Mouse (Mus musculus) neural tube, embryonic 13.5 days (tissue): ENCODE data around the gene Zfp36l1. TPM values are rescaled to one million over a fixed set of nuclear protein-coding genes. Genes with fewer than 3 reads are reported as not detected.

Experiments used
- ATAC-seq: fragments of 200-750 bp; cut with Nextera tagmentation; 2 replicates; pipeline ENCODE4 v1.8.0; 2017; ENCODE audit warnings: low read depth, mild to moderate bottlenecking, moderate TSS enrichment, moderate library complexity
- H3K27ac ChIP-seq: fragments of 300-500 bp; sonication (generic); replicated peaks from 2 replicates; pipeline ENCODE4 v1.5.1; 2015; ENCODE audit warnings: moderate library complexity, mild to moderate bottlenecking, inconsistent platforms
- H3K27me3 ChIP-seq: fragments of 300-500 bp; sonication (generic); 2 replicates; pipeline ENCODE4 v1.6.1; 2015; ENCODE audit warnings: mild to moderate bottlenecking, inconsistent platforms
- H3K36me3 ChIP-seq: fragments of 300-500 bp; sonication (generic); 2 replicates; pipeline ENCODE4 v1.6.1; 2015; ENCODE audit warnings: mild to moderate bottlenecking, inconsistent platforms
- H3K4me1 ChIP-seq: fragments of 300-500 bp; sonication (generic); replicated peaks from 2 replicates; pipeline ENCODE4 v1.6.1; 2015; ENCODE audit warnings: inconsistent platforms
- H3K4me2 ChIP-seq: fragments of 300-500 bp; sonication (generic); 2 replicates; pipeline ENCODE4 v1.6.1; 2015; ENCODE audit warnings: inconsistent platforms, mild to moderate bottlenecking, moderate library complexity
- H3K4me3 ChIP-seq: fragments of 300-500 bp; sonication (generic); 2 replicates; pipeline ENCODE4 v1.5.1; 2015; ENCODE audit warnings: mild to moderate bottlenecking, inconsistent platforms
- H3K9ac ChIP-seq: fragments of 300-500 bp; sonication (generic); 2 replicates; pipeline ENCODE4 v1.6.1; 2015; ENCODE audit warnings: moderate library complexity, mild to moderate bottlenecking, inconsistent platforms
- H3K9me3 ChIP-seq: fragments of 300-500 bp; sonication (generic); 2 replicates; pipeline ENCODE4 v1.6.1; 2016; ENCODE audit warnings: inconsistent platforms
- WGBS: fragments of 180-500 bp; shearing (Covaris S2); methylation state at CpG from one replicate; pipeline ENCODE4 v1.1.7; 2015; 5-methylcytosine and 5-hydroxymethylcytosine counted together
- polyA plus RNA-seq: library from polyadenylated mRNA; unstranded; fragments of >200 nt; fragmentation: Nextera tagmentation; extraction: Ambion mirVana; gene quantifications from 2 replicates; pipeline ENCODE4 v1.2.1, GENCODE M21; 2015

Gene Zfp36l1
- polyA plus RNA-seq, 1 experiment from 2014 or later, result 49.6 TPM

DNA sequence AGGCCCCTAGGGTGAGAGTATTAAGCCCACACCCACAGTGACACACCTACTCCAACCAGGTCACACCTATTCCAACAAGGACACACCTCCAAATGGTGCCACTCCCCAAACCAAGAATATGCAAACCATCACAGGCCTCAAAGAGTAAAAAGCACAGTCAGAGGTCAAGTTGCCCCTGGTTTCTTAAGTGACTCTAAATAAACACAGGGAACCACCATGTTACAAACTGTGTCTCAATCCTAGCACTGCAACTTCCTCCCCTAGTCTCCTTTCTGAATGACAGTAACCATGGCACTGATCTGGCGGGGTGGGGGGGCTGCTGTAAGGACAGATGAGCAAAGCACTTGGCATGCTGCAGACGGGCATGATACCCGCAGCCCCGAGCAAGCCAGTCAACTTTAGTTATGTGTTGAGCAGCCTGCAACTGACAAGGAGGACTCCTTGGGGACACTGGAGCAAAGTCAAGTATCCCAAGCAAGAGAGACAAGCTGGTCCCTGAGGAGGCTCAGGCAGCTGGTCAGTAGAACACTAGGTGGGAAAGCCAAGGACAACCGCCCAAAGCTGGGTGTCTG is 14.5 kb upstream of the Zfp36l1 start:
- Histone ChIP-seq H3K4me2 (no peak overlapping the region), H3K9me3 (no peaks in the 10 kb centered on the region), H3K36me3 (0 out of 2 replicates have a peak, but pooled peaks cover 6% of the 10 kb centered on the region), H3K4me1 (peaks cover 50% of the 10 kb centered on the region), H3K27ac (no peak overlapping the region), H3K27me3 (no peaks in the 10 kb centered on the region), H3K4me3 (no peak overlapping the region), H3K9ac (no peak overlapping the region)
- WGBS, result 87% methylated on average over 5 of the region's 5 CpGs
- ATAC-seq, result no peak

DNA sequence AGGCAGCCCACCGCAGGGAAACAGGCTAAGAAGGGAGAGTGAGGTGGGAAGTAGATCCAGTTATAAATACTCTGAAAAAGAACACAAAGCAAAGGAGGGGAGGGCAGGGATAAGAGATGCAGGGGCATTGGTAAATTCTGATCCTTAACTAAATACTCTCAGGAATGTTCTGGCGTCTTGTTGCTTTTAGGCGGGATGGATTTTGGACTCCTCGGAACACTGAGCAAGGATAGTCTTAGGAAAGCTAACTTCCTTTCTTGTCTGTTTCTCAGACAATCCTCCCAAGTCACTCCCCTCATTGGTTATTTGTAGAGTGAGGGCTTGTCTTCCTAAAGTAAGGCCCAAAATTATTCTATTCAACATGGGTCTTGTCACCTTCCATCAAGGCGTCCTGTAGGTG is 12.5 kb upstream of the Zfp36l1 start:
- no peak overlapping the region for H3K4me3 ChIP-seq
- no peak overlapping the region for H3K27ac ChIP-seq
- H3K4me2 ChIP-seq, result no peak overlapping the region
- no peaks in the 10 kb centered on the region for H3K27me3 ChIP-seq
- ATAC-seq, result no peak
- H3K9ac ChIP-seq, result no peak overlapping the region
- no peaks in the 10 kb centered on the region for H3K9me3 ChIP-seq
- peaks cover 31% of the 10 kb centered on the region for H3K4me1 ChIP-seq
- 95% methylated on average over 5 of the region's 5 CpGs for WGBS
- peaks cover 12% of the 10 kb centered on the region for H3K36me3 ChIP-seq

GRCm38 (mm10) chr12:80124756-80125155 is 11.9 kb upstream of the Zfp36l1 start:
- ATAC-seq, result no peak
- WGBS, result 79% methylated on average over 3 of the region's 3 CpGs

DNA sequence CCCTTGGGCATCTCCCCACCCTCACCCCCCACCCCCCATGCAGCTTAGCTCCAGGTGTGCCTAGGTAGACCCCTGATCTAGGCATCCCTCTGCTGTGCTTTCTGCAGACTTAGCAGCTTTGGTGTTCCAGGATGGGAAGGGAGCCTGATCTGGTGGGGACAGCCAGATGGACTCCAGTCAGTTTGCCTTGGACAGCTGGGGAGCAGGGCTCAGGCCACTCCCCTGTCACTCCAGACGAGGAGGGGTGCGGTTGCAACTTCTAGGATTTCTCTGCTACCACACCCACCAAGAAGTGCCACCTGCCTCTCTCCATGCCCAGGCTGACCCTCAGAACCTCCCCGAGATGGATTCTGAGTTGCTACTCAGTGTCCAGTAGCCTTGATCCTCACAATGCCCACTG is 11.4 kb upstream of the Zfp36l1 start:
- no peak overlapping the region for H3K4me2 ChIP-seq
- H3K9me3 ChIP-seq, result no peaks in the 10 kb centered on the region
- peaks cover 16% of the 10 kb centered on the region for H3K36me3 ChIP-seq
- WGBS, result 86% methylated on average over 3 of the region's 3 CpGs
- no peaks in the 10 kb centered on the region for H3K27me3 ChIP-seq
- H3K27ac ChIP-seq, result no peak overlapping the region
- no peak overlapping the region for H3K4me3 ChIP-seq
- no peak overlapping the region for H3K9ac ChIP-seq
- no peak for ATAC-seq
- peaks cover 20% of the 10 kb centered on the region for H3K4me1 ChIP-seq

More at GRCm38 (mm10) chr12:80124756-80125155, 11.9 kb upstream of the Zfp36l1 start:
- Histone ChIP-seq H3K36me3 (peaks cover 13% of the 10 kb centered on the region), H3K9ac (no peak overlapping the region), H3K27me3 (no peaks in the 10 kb centered on the region), H3K27ac (no peak overlapping the region), H3K4me3 (no peak overlapping the region), H3K4me2 (no peak overlapping the region), H3K4me1 (peaks cover 25% of the 10 kb centered on the region), H3K9me3 (no peaks in the 10 kb centered on the region)

DNA sequence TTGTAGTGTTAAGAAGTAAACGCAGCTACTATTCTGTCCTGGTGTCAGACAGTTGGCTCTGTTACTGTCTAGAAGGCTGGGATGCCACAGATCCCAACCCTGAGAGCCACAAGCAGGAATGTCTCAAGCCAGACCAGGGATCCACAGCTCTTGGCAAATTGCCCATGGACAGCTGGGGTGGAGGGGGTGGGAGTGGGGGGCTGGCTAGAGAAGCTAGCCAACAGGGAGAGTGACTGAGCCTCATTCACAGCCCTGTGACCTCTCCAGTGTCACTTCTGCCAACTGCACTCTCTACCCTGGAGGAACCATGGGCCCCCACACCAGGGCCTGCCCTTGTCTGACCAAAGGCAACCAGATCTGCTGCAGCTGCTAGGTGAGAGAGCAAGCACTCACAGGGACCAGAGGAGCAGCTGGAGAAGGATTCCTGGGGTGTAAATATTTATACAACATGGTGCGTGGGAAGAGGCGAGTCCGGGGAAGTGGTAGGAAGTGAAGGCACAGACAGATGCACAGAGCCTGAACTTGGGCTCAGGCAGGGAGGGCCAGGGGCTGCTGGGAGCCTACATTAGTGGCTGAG is 10.5 kb upstream of the Zfp36l1 start:
- Histone ChIP-seq H3K4me3 (no peak overlapping the region), H3K27me3 (no peaks in the 10 kb centered on the region), H3K9ac (0 out of 2 replicates have a peak overlapping the region, but pooled peaks have one; percentile 41), H3K4me1 (peaks cover 19% of the 10 kb centered on the region), H3K4me2 (no peak overlapping the region), H3K27ac (peak overlapping the region; percentile 73), H3K36me3 (peaks cover 18% of the 10 kb centered on the region), H3K9me3 (no peaks in the 10 kb centered on the region)
- 53% methylated on average over 4 of the region's 4 CpGs for WGBS
- ATAC-seq, result peak; percentile 66

DNA sequence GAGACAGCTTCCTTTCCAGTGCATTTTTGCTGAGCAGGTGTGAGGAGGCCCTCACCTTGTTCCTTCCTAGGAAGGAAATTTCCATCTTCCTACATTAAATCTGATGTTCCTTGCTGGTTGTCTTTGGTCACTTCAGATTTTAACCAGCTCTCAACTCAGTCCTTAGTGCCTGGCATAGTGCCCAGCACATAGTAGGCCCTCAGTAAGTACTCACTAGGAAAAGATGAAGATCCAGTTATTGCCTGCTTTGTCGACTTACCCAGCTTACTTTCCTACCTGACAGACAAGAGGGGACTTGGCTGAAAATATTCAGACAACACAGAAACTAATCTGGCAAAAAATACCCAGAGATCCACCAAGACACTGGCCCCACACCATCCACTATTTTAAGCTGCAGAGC is 8.6 kb upstream of the Zfp36l1 start:
- no peak for ATAC-seq

DNA sequence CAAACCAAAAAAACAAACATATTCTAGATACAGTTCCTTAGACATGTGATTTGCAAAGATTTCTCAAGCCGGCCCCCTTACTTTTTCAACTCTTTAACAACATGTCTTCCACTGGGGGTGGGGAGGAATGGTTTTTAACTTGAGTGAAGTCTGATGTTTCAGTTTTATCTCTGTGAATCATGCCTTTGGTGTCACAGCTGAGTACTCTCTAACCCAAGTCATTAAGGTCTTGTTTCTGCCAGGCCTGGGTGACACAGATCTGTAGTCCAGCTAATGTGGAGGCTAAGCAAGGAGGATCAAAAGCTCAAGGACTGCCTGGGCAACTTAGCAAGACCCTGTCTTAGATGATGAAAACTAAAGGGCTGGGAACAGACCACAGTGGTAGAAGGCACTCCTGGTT is 5.8 kb upstream of the Zfp36l1 start:
- no peaks in the 10 kb centered on the region for H3K9me3 ChIP-seq
- peaks cover 35% of the 10 kb centered on the region for H3K4me1 ChIP-seq
- H3K9ac ChIP-seq, result no peak overlapping the region
- H3K27me3 ChIP-seq, result peaks cover 7% of the 10 kb centered on the region
- 91% methylated on average over 1 of the region's 1 CpGs for WGBS
- no peak overlapping the region for H3K27ac ChIP-seq
- ATAC-seq, result no peak
- H3K4me2 ChIP-seq, result no peak overlapping the region
- no peak overlapping the region for H3K4me3 ChIP-seq
- H3K36me3 ChIP-seq, result peaks cover 12% of the 10 kb centered on the region

More for the DNA sequence above, 8.6 kb upstream of the Zfp36l1 start:
- Histone ChIP-seq H3K9me3 (no peaks in the 10 kb centered on the region), H3K27me3 (no peaks in the 10 kb centered on the region), H3K9ac (no peak overlapping the region), H3K27ac (no peak overlapping the region), H3K4me2 (no peak overlapping the region), H3K4me3 (no peak overlapping the region), H3K4me1 (peaks cover 23% of the 10 kb centered on the region), H3K36me3 (peaks cover 18% of the 10 kb centered on the region)
- 90% methylated on average over 1 of the region's 1 CpGs for WGBS

GRCm38 (mm10) chr12:80116206-80117112 is 3.6 kb upstream of the Zfp36l1 start:
- H3K27me3 ChIP-seq, result peaks cover 28% of the 10 kb centered on the region
- peak overlapping the region; percentile 93 for H3K4me2 ChIP-seq
- peaks cover 43% of the 10 kb centered on the region for H3K4me1 ChIP-seq
- 35% methylated on average over 18 of the region's 18 CpGs for WGBS
- peak overlapping the region; percentile 70 for H3K4me3 ChIP-seq
- H3K36me3 ChIP-seq, result peaks cover 12% of the 10 kb centered on the region
- ATAC-seq, result peak; percentile 23; the same call in 1 of the 2 replicates
- peak overlapping the region; percentile 94 for H3K27ac ChIP-seq
- no peaks in the 10 kb centered on the region for H3K9me3 ChIP-seq
- H3K9ac ChIP-seq, result peak overlapping the region; percentile 88

DNA sequence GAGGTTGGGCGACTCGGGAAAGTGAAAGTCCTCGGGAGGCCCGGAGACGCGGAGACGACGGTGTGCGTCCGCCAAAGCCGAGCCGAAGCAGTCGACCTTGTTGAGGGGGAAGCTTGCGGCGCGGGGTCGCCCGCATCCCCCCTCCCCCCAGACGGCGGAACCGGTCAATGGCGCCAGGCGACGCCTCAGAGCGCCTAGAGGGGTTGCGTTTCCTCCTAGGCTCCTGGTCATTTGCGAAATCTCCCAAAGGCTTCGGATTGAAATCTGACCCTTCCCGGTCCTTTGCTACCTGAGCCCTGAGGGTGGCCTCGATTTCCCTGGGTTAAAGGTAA is 3.0 kb upstream of the Zfp36l1 start:
- Histone ChIP-seq H3K27me3 (peaks cover 35% of the 10 kb centered on the region), H3K4me1 (peaks cover 49% of the 10 kb centered on the region), H3K4me3 (peak overlapping the region; percentile 70), H3K4me2 (peak overlapping the region; percentile 93), H3K9ac (peak overlapping the region; percentile 88), H3K9me3 (no peaks in the 10 kb centered on the region), H3K27ac (peak overlapping the region; percentile 94), H3K36me3 (peaks cover 11% of the 10 kb centered on the region)
- 1% methylated on average over 29 of the region's 30 CpGs for WGBS
- peak; percentile 40; the same call in 1 of the 2 replicates for ATAC-seq

- peak overlapping the region; percentile 88 for H3K9ac ChIP-seq
- peak overlapping the region; percentile 93 for H3K4me2 ChIP-seq
- H3K4me3 ChIP-seq, result peak overlapping the region; percentile 70
- H3K27ac ChIP-seq, result peak overlapping the region; percentile 94
- peak; percentile 84 for ATAC-seq
- H3K4me1 ChIP-seq, result peaks cover 51% of the 10 kb centered on the region
- H3K9me3 ChIP-seq, result no peaks in the 10 kb centered on the region
- peaks cover 40% of the 10 kb centered on the region for H3K27me3 ChIP-seq
- under 1% methylated on average over 68 of the region's 71 CpGs for WGBS
- H3K36me3 ChIP-seq, result peaks cover 6% of the 10 kb centered on the region
These were observed 2.5 kb upstream of the Zfp36l1 start for GRCm38 (mm10) chr12:80115142-80115862.

- Histone ChIP-seq H3K4me2 (peak overlapping the region; percentile 93), H3K36me3 (0 out of 2 replicates have a peak, but pooled peaks cover 5% of the 10 kb centered on the region), H3K4me3 (peak overlapping the region; percentile 70), H3K9ac (peak overlapping the region; percentile 88), H3K27ac (peak overlapping the region; percentile 94), H3K9me3 (no peaks in the 10 kb centered on the region), H3K4me1 (peaks cover 56% of the 10 kb centered on the region), H3K27me3 (peaks cover 40% of the 10 kb centered on the region)
- WGBS, result 0% methylated on average over 8 of the region's 8 CpGs
- 0 out of 2 replicates have a peak, but pooled peaks have one; percentile 1 for ATAC-seq
These were observed 2.0 kb upstream of the Zfp36l1 start for GRCm38 (mm10) chr12:80114892-80115141.
